ENCODE assay signal across 7 mouse cellular contexts in the genomic region with DNA sequence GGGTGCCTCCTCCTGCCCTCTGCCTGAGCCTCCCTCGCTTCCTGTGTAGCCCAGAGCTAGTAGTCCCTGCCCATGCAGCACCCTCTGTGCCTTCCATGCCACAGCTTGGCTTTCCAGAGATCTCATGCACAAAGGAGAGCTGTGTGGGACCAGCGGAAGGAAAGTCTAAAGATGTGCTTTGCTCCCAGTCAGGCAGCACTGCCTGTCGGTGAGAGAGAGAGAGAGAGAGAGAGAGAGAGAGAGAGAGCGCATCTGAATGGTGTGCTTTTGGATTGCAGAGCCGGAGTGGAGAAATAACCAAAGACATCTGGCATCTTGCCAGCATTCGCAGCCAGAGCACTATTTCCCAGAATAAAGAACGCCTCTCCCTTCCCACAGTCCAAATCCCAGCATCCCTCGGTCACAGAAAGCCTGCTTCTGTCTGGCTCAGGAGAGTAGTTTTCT.
DNase-seq lines count a peak whose midpoint lies in the region; ATAC-seq lines count a peak whose summit lies in the region.

No protein-coding gene starts in this region.

- H3K9ac ChIP-seq in midbrain, embryonic 11.5 days (ENCODE audit: low read length), result no peak overlapping the region
- no peak overlapping the region for H3K9ac ChIP-seq in embryonic facial prominence, embryonic 15.5 days
- H3K9ac ChIP-seq in heart, embryonic 12.5 days, result peak overlapping the region; percentile 52; the same call in 1 of the 2 replicates
- 0 out of 2 replicates have a peak overlapping the region, but pooled peaks have one; percentile 13 for H3K9ac ChIP-seq in midbrain, embryonic 15.5 days

- H3K4me2 ChIP-seq in midbrain, embryonic 11.5 days, result no peak overlapping the region
- H3K4me2 ChIP-seq in embryonic facial prominence, embryonic 15.5 days (replicated peaks), result peak overlapping the region; percentile 12; the same call in 1 of the 2 replicates
- peak overlapping the region; percentile 39 for H3K4me2 ChIP-seq in heart, embryonic 12.5 days
- H3K4me2 ChIP-seq in midbrain, embryonic 15.5 days, result peak overlapping the region; percentile 31

- no peaks in the 10 kb centered on the region for H3K4me1 ChIP-seq in midbrain, embryonic 11.5 days (ENCODE audit: control insufficient read depth, insufficient read depth, low read length)
- H3K4me1 ChIP-seq in midbrain, embryonic 10.5 days, result 0 out of 2 replicates have a peak, but pooled peaks cover 9% of the 10 kb centered on the region
- peaks cover 10% of the 10 kb centered on the region for H3K4me1 ChIP-seq in embryonic facial prominence, embryonic 15.5 days
- H3K4me1 ChIP-seq in heart, embryonic 12.5 days (replicated peaks), result peaks cover 12% of the 10 kb centered on the region
- peaks cover 12% of the 10 kb centered on the region for H3K4me1 ChIP-seq in midbrain, embryonic 15.5 days

- no peaks in the 10 kb centered on the region for H3K9me3 ChIP-seq in midbrain, embryonic 11.5 days (ENCODE audit: control insufficient read depth, low read length)
- H3K9me3 ChIP-seq in midbrain, embryonic 10.5 days (replicated peaks), result no peaks in the 10 kb centered on the region
- no peaks in the 10 kb centered on the region for H3K9me3 ChIP-seq in embryonic facial prominence, embryonic 15.5 days (replicated peaks)
- no peaks in the 10 kb centered on the region for H3K9me3 ChIP-seq in heart, embryonic 12.5 days (replicated peaks)
- no peaks in the 10 kb centered on the region for H3K9me3 ChIP-seq in midbrain, embryonic 15.5 days

- no peak for DNase-seq in midbrain, embryonic 11.5 days (ENCODE audit: low spot score, missing footprints)
- no peak for DNase-seq in midbrain, embryonic 10.5 days (ENCODE audit: low spot score)
- peak; percentile 31 to 53 for DNase-seq in layer of hippocampus, postnatal 25 days (ENCODE audit: extremely low spot score in 1 of 2, low spot score in 1 of 2)
- no peak for DNase-seq in B cell, adult 2 months

- H3K36me3 ChIP-seq in midbrain, embryonic 11.5 days (ENCODE audit: control insufficient read depth, insufficient read depth, low read length), result no peaks in the 10 kb centered on the region
- no peaks in the 10 kb centered on the region for H3K36me3 ChIP-seq in midbrain, embryonic 10.5 days
- H3K36me3 ChIP-seq in embryonic facial prominence, embryonic 15.5 days, result no peaks in the 10 kb centered on the region
- no peaks in the 10 kb centered on the region for H3K36me3 ChIP-seq in heart, embryonic 12.5 days
- H3K36me3 ChIP-seq in midbrain, embryonic 15.5 days (replicated peaks), result no peaks in the 10 kb centered on the region

- peak; percentile 55; the same call in 1 of the 2 replicates for ATAC-seq in midbrain, embryonic 11.5 days (ENCODE audit: low FRiP score)
- 0 out of 2 replicates have a peak, but pooled peaks have one; percentile 51 for ATAC-seq in embryonic facial prominence, embryonic 15.5 days (ENCODE audit: insufficient number of reproducible peaks, low FRiP score, low TSS enrichment, low read depth)
- 0 out of 2 replicates have a peak, but pooled peaks have one; percentile 42 for ATAC-seq in heart, embryonic 12.5 days (ENCODE audit: insufficient number of reproducible peaks, low FRiP score)
- peak; percentile 86 for ATAC-seq in midbrain, embryonic 15.5 days (replicated peaks)

- H3K27ac ChIP-seq in midbrain, embryonic 11.5 days (ENCODE audit: low read depth, low read length), result no peak overlapping the region
- H3K27ac ChIP-seq in midbrain, embryonic 10.5 days (replicated peaks), result no peak overlapping the region
- no peak overlapping the region for H3K27ac ChIP-seq in embryonic facial prominence, embryonic 15.5 days (replicated peaks)
- peak overlapping the region; percentile 46; the same call in 1 of the 2 replicates for H3K27ac ChIP-seq in heart, embryonic 12.5 days (ENCODE audit: poor library complexity, severe bottlenecking)
- H3K27ac ChIP-seq in midbrain, embryonic 15.5 days, result peak overlapping the region; percentile 73

- H3K27me3 ChIP-seq in midbrain, embryonic 11.5 days (ENCODE audit: control insufficient read depth, insufficient read depth, low read length), result no peaks in the 10 kb centered on the region
- H3K27me3 ChIP-seq in midbrain, embryonic 10.5 days (ENCODE audit: low read depth, poor library complexity, severe bottlenecking), result no peaks in the 10 kb centered on the region
- no peaks in the 10 kb centered on the region for H3K27me3 ChIP-seq in embryonic facial prominence, embryonic 15.5 days
- H3K27me3 ChIP-seq in heart, embryonic 12.5 days (replicated peaks), result no peaks in the 10 kb centered on the region
- no peaks in the 10 kb centered on the region for H3K27me3 ChIP-seq in midbrain, embryonic 15.5 days (replicated peaks)

- WGBS in midbrain, embryonic 11.5 days, result 69% methylated on average over 8 of the region's 8 CpGs
- 73% methylated on average over 8 of the region's 8 CpGs for WGBS in midbrain, embryonic 10.5 days
- WGBS in embryonic facial prominence, embryonic 15.5 days, result 17% methylated on average over 8 of the region's 8 CpGs
- WGBS in heart, embryonic 12.5 days, result 26% methylated on average over 8 of the region's 8 CpGs
- WGBS in midbrain, embryonic 15.5 days, result 15% methylated on average over 8 of the region's 8 CpGs

- H3K4me3 ChIP-seq in midbrain, embryonic 11.5 days (ENCODE audit: low read depth, low read length), result no peak overlapping the region
- no peak overlapping the region for H3K4me3 ChIP-seq in midbrain, embryonic 10.5 days
- no peak overlapping the region for H3K4me3 ChIP-seq in embryonic facial prominence, embryonic 15.5 days (replicated peaks)
- H3K4me3 ChIP-seq in heart, embryonic 12.5 days, result no peak overlapping the region
- H3K4me3 ChIP-seq in midbrain, embryonic 15.5 days, result no peak overlapping the region

Comparison
In these comparisons a context has a peak if more than half of its experiments do, and no peak if none do; other contexts are left out.
1. H3K27ac ChIP-seq: peak in heart, embryonic 12.5 days (single experiment) and midbrain, embryonic 15.5 days (single experiment); none in midbrain, embryonic 11.5 days (single experiment), midbrain, embryonic 10.5 days (single experiment) and embryonic facial prominence, embryonic 15.5 days (single experiment).
2. H3K9ac ChIP-seq: peak in heart, embryonic 12.5 days (single experiment) and midbrain, embryonic 15.5 days (single experiment); none in midbrain, embryonic 11.5 days (single experiment) and embryonic facial prominence, embryonic 15.5 days (single experiment).
3. DNase-seq: peak in layer of hippocampus, postnatal 25 days (2 of 2); none in midbrain, embryonic 11.5 days (single experiment), midbrain, embryonic 10.5 days (single experiment) and B cell, adult 2 months (0 of 2).
4. Peak in every context shown above with its lines, with median percentiles within 50 percentile points of each other: ATAC-seq.